Mouse (Mus musculus) frontal cortex, adult (tissue): ENCODE measurements around the gene Siva1.

Source experiments
- ATAC-seq: cut with Nextera tagmentation; 2 replicates; pipeline ENCODE4 v1.9.2; 2017; ENCODE audit warnings: mild to moderate bottlenecking, moderate library complexity, mixed read lengths; ENCODE audit not compliant: low TSS enrichment

The Siva1 gene

GRCm38 (mm10) chr12:112644180-112644854 lies at the start of gene Siva1:
Gene Siva1, plus strand, starts transcription at chr12:112644679.
- peak; percentile 84 for ATAC-seq

- ATAC-seq, result peak; percentile 53
Measured at GRCm38 (mm10) chr12:112594989-112595388, 49.5 kb upstream of the Siva1 start.

GRCm38 (mm10) chr12:112595626-112596025 lies 48.9 kb upstream of the Siva1 start:
- ATAC-seq, result peak; percentile 36

DNA sequence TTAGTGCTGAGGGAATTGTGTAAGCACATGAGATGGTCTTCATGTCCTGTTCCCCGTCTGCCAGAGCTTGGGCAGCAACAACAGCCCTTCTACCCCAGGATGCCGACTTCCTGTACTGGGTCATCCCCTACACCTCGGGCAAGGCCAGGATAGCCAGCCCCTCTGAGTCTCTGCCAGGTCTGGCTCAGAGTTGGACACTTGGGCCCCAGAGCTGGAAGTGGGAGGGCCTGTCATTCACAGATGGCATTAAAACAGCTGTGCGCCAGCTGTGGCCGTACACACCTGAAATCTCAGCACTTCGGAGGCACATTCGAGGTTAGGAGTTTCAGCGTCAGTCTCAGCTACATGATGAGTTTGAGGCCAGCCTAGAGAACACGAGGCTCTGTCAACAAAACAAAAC lies 48.0 kb upstream of the Siva1 start:
- no peak for ATAC-seq

DNA sequence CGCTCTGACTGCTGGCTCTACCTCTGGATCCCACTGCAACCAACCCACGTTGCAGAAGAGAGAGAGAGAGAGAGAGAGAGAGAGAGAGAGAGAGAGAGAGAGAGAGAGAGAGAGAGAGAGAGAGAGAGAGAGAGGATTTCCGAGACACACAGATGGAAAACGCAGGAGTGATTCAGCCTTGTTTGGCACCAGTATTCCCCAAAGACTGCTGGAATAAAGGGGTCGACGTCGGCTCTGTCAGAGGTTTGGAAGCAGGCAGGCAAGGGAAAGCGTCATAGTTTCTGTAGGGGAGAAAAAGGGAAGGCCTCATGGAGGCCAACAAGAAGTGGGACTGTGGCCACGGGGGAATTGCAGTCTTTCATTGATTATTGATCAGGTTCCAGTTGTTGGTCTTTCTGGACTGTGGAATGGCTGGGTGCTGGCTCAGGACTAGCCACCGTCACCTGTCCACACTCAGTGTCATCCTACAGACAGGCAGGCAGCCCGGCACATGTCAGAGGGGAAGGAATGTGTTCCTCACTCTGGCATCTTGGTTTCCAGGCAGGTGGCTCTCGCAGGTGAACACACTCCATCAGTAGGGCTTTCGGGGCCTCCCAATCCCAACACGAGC lies 47.5 kb upstream of the Siva1 start:
- ATAC-seq, result no peak

GRCm38 (mm10) chr12:112597618-112598017 lies 46.9 kb upstream of the Siva1 start:
- no peak for ATAC-seq

DNA sequence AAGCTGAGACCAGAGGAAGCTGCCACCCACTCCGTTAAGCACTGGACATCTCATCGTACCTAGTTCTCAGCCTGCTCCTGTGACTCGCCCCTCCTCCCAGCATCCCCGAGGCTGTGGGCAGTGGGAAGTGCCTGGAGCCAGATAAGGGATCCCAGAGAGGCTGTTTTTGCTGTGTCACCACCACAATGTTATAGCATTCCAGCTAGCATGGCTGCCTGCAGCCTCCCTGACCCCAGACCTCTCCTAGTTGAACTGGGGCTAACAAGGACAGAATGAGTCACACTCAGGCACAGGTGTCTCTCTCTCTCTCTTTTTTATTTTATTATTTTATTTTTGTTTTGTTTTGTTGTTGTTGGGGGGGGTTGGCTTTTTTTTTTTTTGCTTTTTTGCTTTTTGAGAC lies 45.3 kb upstream of the Siva1 start:
- no peak for ATAC-seq

DNA sequence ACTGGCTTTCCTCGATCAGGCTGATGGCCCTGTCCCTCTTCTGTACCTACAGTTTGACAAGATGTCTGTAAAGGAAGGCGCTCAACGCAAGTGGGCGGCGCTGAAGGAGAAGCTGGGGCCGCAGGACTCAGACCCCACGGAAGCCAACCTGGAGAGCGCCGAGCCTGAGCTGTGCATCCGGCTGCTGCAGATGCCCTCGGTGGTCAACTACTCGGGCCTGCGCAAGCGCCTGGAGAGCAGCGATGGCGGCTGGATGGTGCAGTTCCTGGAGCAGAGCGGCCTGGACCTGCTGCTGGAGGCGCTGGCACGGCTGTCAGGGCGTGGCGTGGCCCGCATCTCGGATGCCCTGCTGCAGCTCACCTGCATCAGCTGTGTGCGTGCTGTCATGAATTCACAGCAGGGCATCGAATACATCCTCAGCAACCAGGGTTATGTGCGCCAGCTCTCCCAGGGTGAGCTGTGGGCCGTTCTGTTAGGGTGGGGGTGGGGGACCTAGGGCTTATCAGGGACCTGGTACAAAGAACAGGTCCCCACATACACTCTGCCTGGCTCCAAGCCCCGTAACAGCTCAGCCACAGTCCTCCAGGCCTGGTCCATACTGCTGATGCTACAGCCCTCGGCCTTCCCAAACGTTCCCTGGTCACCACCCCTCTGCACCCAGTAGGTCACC lies 44.4 kb upstream of the Siva1 start:
- no peak for ATAC-seq

DNA sequence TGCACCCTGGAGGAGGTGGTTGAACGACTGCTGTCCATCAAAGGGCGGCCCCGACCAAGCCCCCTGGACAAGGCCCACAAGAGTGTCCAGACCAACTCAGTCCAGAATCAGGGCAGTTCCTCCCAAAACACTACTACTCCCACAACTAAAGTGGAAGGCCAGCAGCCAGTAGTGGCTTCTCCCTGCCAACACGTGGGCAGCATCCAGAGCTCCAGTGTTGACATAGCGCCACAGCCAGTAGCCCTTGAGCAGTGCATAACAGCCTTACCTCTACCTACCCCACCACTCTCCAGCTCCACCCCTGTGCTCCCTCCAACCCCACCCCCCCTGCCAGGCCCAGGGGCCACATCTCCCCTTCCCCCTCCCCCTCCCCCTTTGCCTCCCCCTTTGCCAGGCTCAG lies 40.5 kb upstream of the Siva1 start:
- ATAC-seq, result no peak

- ATAC-seq, result peak; percentile 54
Measured at GRCm38 (mm10) chr12:112604709-112605649, 39.5 kb upstream of the Siva1 start.

GRCm38 (mm10) chr12:112605766-112606165 lies 38.7 kb upstream of the Siva1 start:
- peak; percentile 79 for ATAC-seq

GRCm38 (mm10) chr12:112606998-112607397 lies 37.5 kb upstream of the Siva1 start:
- no peak for ATAC-seq

GRCm38 (mm10) chr12:112609031-112609430 lies 35.4 kb upstream of the Siva1 start:
- no peak for ATAC-seq

GRCm38 (mm10) chr12:112616668-112617067 lies 27.8 kb upstream of the Siva1 start:
- no peak for ATAC-seq

GRCm38 (mm10) chr12:112617184-112617583 lies 27.3 kb upstream of the Siva1 start:
- peak; percentile 58 for ATAC-seq

DNA sequence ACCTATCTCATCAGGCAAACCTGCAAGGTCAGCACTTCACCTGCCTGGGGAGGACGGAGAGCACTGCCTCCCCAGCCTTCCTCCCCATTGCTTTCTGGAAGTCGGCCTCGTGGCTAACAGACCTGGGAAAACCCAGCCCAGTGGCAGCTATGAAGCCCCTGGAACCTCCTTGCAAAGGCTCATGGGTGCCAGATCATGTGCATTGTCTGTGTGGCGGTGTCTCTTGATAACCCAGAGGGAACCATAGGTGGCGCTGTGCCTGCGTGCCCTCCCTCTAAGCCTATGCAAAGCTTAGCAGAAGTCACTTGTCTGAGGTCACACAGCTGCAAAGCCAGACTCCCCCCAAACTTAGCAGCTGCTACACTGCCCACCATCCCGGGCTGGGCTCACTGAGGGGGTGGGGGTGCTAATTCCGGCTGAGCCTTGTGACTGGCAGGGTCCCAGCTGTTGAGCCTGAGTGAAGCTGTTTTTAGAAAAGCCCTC lies 26.5 kb upstream of the Siva1 start:
- peak; percentile 29 for ATAC-seq

DNA sequence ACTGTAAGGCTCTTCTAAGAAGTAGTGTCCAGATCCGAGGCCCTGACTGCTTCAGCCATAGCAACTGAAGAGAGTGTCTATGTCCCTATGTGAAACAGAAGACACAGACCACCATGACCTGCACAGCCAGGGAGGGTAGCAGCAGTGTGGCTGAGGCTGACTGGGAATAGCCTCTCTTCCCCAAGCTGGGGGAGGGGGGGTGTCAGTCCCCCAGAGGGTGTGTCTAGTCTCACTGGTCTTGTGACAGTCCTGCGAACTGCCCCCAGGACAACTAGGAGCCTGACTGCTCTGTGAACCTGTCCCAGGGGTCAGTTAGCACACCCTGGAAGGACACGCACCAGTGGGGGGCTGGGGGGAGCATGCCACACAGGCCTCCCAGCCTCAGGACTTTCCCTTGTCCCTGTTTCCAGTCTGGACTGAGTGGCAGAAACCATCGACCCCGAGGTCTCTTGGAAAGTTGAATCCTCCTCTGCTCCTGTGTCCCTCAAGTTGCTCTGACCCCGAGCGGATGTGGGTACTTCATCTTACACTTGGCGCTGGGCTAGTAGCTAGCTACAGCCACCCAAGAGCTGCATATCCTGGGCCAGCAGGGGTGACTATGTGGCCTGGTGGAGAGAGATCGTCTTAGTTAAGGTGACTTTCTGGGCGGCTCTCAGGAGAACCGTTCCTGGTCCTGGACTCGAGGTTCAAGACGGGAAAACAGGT lies 25.3 kb upstream of the Siva1 start:
- ATAC-seq, result no peak

DNA sequence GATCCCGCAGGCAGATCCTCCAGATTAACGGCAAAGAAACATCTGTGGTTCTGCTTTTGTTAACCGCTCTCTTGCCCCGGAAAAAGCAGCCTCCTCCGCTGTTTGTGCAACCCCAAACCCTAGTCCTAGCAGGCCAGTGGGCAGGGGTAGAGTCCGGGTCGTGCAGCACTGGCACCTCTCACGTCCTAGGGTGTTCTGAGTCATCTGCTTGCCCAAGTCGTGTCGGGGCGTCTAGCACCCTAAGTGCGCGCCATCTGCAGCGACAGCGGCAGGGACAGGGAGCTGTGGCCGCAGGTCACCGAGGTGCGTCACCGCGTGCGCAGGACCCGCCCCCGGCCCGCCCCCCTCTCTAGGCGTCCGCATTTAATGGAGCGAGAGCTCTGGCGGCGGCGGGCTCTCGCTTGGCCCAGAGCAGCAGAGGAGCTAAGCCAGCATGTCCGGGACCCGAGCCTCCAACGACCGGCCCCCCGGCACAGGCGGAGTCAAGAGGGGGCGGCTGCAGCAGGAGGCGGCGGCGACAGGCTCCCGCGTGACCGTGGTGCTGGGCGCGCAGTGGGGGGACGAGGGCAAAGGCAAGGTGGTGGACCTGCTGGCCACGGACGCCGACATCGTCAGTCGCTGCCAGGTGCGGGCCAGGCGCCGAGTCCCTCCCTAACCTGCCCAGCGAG lies 24.7 kb upstream of the Siva1 start, which contains the start of gene Adssl1:
Gene Adssl1, plus strand, starts transcription at position 360 of the 668 bp plus-strand sequence.
- ATAC-seq, result peak; percentile 2; the same call in 1 of the 2 replicates

- ATAC-seq, result no peak
Measured at GRCm38 (mm10) chr12:112620354-112621061, 24.0 kb upstream of the Siva1 start.

DNA sequence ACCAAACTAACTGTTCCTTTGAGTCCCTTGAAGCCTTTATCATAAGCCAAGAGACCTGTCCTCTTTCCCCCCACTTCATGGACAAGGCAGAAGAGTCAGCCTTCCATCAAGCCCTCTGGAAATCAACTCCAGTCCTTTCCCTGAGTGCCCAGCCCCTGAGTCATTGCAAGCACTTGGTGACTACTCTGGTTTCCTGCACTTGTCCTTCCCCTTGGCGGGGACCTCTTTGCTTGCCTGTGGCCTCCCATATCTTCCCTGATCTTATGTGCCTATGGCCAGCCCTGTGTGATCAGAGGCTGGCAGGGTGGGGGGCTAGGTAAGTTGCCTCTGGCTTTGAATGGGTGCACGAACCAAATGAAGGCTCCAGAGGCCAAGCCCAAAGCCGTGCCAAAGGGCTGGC lies 22.6 kb upstream of the Siva1 start:
- ATAC-seq, result no peak
